Mouse (Mus musculus): ENCODE data around the gene Gm32717. TPM values are rescaled to one million over a fixed set of nuclear protein-coding genes. Genes with fewer than 3 reads are reported as not detected.
"Not testable (repeated sequence)": the region's sequence is repeated elsewhere in the genome, so short reads cannot be mapped to it uniquely, and the experiment has no call there.

Gm32717 gene
- polyA plus RNA-seq (2014; fragmentation: Nextera tagmentation; extraction: Ambion mirVana): 0.16 TPM in 1 of 2 replicates, not detected in the other

DNA sequence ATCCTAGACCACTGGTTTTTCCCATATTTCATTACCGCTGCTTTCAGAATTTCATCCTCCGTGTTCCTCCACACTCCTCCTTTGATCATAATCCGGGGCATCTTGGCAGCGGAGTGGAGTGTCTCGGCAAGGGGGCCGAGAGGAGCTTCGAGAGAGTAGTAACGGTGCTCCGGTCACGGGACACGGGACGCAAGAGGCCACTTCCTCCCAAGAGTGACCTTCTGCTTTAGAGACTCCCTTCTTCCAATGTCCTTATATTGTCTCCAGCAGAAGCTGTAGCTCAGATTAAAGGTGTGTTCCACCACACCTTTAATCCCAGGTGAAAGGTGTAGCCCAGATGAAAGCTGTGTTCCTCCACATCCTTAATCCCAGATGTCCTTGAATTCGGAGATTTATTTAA lies at the start of gene Gm32717:
Gene Gm32717, minus strand, starts transcription at position 101 of the 400 bp plus-strand sequence.
- not testable (repeated sequence) for ATAC-seq (ENCODE audit: insufficient read depth, low FRiP score, low TSS enrichment); DNase-seq (ENCODE audit: low spot score); H3K9me3 ChIP-seq (ENCODE audit: control insufficient read depth, low read length); H3K27me3 ChIP-seq (ENCODE audit: control insufficient read depth, insufficient read depth, low read length); H3K9ac ChIP-seq (ENCODE audit: low read length); H3K4me3 ChIP-seq (ENCODE audit: low read depth, low read length); H3K4me1 ChIP-seq (ENCODE audit: control insufficient read depth, insufficient read depth, low read length); H3K4me2 ChIP-seq (ENCODE audit: low read depth); H3K36me3 ChIP-seq (ENCODE audit: control insufficient read depth, insufficient read depth, low read length); H3K27ac ChIP-seq (ENCODE audit: low read depth, low read length)
- WGBS: no CpG with 5 or more reads among the region's 13 CpGs

DNA sequence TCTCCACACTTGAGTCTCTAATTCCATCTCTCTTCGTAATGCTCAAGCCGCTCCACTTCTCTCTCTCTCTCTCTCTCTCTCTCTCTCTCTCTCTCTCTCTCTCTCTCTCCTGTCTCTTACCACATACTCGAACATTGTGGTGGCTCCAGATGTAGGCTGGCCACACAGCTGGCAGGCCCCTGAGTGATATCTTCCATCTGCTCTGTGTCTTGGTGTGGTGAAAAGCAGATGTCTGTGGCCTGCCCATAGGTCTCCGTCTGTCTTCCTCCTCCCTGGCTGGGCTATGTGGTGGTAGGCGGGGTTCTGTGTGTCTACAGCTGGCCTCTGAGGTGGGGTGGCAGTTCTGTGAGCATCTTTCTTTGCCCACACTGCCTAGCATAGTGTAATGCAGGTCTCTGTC lies 42.4 kb upstream of the Gm32717 start:
- 92% methylated on average over 2 of the region's 5 CpGs for WGBS
- not testable (repeated sequence) for ATAC-seq (ENCODE audit: insufficient read depth, low FRiP score, low TSS enrichment); H3K4me2 ChIP-seq (ENCODE audit: low read depth)

DNA sequence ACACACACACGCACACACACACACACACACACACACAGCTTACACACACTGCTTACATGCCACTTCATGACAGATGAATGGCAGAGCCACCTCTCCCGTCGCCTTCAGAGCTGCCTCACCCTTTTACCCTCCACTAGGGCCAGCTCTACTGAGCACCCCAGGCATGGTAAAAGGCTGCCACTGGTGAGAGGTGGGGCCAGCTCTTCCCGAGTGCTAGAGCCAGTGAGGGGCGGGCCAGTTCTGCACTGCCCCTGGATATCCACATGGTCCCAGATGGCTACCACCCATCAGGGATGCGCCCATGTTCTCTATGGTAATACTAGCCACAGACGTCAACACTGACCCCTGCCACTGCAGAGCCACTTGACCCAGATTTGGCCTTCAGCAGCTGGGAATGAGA lies 42.0 kb upstream of the Gm32717 start:
- not testable (repeated sequence) for H3K36me3 ChIP-seq (ENCODE audit: control insufficient read depth, insufficient read depth, low read length); H3K27me3 ChIP-seq (ENCODE audit: control insufficient read depth, insufficient read depth, low read length); H3K27ac ChIP-seq (ENCODE audit: low read depth, low read length); H3K4me3 ChIP-seq (ENCODE audit: low read depth, low read length); H3K4me2 ChIP-seq (ENCODE audit: low read depth); DNase-seq (ENCODE audit: low spot score); H3K9ac ChIP-seq (ENCODE audit: low read length); H3K9me3 ChIP-seq (ENCODE audit: control insufficient read depth, low read length); H3K4me1 ChIP-seq (ENCODE audit: control insufficient read depth, insufficient read depth, low read length); ATAC-seq (ENCODE audit: insufficient read depth, low FRiP score, low TSS enrichment)
- WGBS: 78% methylated on average over 4 of the region's 7 CpGs

More for the DNA sequence above, 42.4 kb upstream of the Gm32717 start:
- DNase-seq (ENCODE audit: low spot score); H3K27me3 ChIP-seq (ENCODE audit: control insufficient read depth, insufficient read depth, low read length); H3K36me3 ChIP-seq (ENCODE audit: control insufficient read depth, insufficient read depth, low read length); H3K9ac ChIP-seq (ENCODE audit: low read length); H3K4me3 ChIP-seq (ENCODE audit: low read depth, low read length); H3K4me1 ChIP-seq (ENCODE audit: control insufficient read depth, insufficient read depth, low read length); H3K9me3 ChIP-seq (ENCODE audit: control insufficient read depth, low read length); H3K27ac ChIP-seq (ENCODE audit: low read depth, low read length): not testable (repeated sequence)

DNA sequence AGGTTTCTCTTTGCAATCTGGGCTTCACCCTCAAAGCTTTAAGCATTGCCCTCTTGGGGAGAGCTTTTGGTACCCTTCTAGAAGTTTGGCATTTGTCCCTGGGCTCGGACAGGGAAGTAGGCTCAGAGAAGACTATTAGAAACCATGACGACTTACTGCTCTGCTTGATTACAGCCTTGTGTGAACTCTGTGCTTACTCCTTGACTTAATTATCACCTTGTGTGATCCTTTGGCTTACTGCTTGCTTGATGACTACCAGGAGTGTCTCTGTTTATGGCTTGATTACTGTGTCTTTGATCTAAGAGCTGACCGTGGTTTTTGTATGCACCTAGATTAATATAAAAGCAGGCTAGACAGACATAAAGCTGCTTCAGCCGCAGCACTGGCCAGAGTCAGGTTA lies 37.5 kb upstream of the Gm32717 start:
- not testable (repeated sequence) for H3K4me3 ChIP-seq (ENCODE audit: low read depth, low read length); H3K9me3 ChIP-seq (ENCODE audit: control insufficient read depth, low read length); H3K9ac ChIP-seq (ENCODE audit: low read length); H3K27ac ChIP-seq (ENCODE audit: low read depth, low read length); ATAC-seq (ENCODE audit: insufficient read depth, low FRiP score, low TSS enrichment); DNase-seq (ENCODE audit: low spot score); H3K27me3 ChIP-seq (ENCODE audit: control insufficient read depth, insufficient read depth, low read length); H3K4me2 ChIP-seq (ENCODE audit: low read depth); H3K36me3 ChIP-seq (ENCODE audit: control insufficient read depth, insufficient read depth, low read length); H3K4me1 ChIP-seq (ENCODE audit: control insufficient read depth, insufficient read depth, low read length)
- no CpG with 5 or more reads among the region's 4 CpGs for WGBS

DNA sequence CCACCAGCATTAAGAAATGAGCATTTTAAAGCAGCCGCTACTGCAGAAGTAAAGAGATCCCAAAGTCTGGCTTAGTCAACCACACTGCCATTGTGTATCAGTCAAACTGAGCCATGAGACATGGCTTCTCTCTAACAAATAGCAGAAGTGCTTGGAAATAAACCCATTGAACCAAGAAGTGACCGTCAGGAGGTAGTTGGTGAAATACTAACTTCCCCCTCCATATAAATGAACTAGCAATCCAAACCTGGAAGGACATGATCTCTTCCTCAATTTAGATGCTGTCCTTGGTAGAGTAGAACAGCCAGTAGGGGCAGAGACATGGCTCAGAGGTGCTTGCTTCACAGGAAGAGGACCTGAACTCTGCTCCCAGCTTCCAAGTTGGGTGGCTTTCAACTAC lies 30.8 kb upstream of the Gm32717 start:
- H3K9ac ChIP-seq (ENCODE audit: low read length): not testable (repeated sequence)

DNA sequence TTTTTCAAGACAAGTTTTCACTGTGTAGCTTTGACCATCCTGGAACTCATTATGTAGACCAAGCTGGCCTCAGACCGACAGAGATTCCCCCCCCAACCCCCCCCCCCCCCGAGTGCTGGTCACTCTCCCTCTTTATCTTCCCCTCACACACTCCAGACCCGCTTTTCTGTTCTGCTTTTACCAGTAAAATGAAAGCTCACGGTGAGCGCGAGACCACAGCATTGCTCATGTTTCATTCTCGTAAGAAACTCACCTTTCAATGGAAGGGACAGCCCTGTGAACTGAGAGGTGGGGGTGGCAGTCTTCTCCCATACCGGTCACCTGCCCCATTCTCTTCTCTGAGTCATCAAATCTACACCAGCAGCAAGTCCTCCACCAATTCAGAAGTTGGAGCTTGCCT lies 28.2 kb upstream of the Gm32717 start:
- WGBS: 100% methylated on average over 1 of the region's 8 CpGs

More for the DNA sequence above, 30.8 kb upstream of the Gm32717 start:
- not testable (repeated sequence) for H3K36me3 ChIP-seq (ENCODE audit: control insufficient read depth, insufficient read depth, low read length); H3K27me3 ChIP-seq (ENCODE audit: control insufficient read depth, insufficient read depth, low read length); H3K9me3 ChIP-seq (ENCODE audit: control insufficient read depth, low read length); H3K4me1 ChIP-seq (ENCODE audit: control insufficient read depth, insufficient read depth, low read length); H3K4me3 ChIP-seq (ENCODE audit: low read depth, low read length); H3K27ac ChIP-seq (ENCODE audit: low read depth, low read length); ATAC-seq (ENCODE audit: insufficient read depth, low FRiP score, low TSS enrichment); DNase-seq (ENCODE audit: low spot score); H3K4me2 ChIP-seq (ENCODE audit: low read depth)
- no CpG with 5 or more reads among the region's 2 CpGs for WGBS

DNA sequence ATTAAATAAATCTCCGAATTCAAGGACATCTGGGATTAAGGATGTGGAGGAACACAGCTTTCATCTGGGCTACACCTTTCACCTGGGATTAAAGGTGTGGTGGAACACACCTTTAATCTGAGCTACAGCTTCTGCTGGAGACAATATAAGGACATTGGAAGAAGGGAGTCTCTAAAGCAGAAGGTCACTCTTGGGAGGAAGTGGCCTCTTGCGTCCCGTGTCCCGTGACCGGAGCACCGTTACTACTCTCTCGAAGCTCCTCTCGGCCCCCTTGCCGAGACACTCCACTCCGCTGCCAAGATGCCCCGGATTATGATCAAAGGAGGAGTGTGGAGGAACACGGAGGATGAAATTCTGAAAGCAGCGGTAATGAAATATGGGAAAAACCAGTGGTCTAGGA lies 17.8 kb upstream of the Gm32717 start, which contains the start of gene Gm32802:
Gene Gm32802, plus strand, starts transcription at position 301 of the 400 bp plus-strand sequence.
- ATAC-seq (ENCODE audit: insufficient read depth, low FRiP score, low TSS enrichment); H3K36me3 ChIP-seq (ENCODE audit: control insufficient read depth, insufficient read depth, low read length); H3K4me1 ChIP-seq (ENCODE audit: control insufficient read depth, insufficient read depth, low read length); H3K4me2 ChIP-seq (ENCODE audit: low read depth); H3K9ac ChIP-seq (ENCODE audit: low read length); DNase-seq (ENCODE audit: low spot score); H3K27ac ChIP-seq (ENCODE audit: low read depth, low read length); H3K4me3 ChIP-seq (ENCODE audit: low read depth, low read length); H3K9me3 ChIP-seq (ENCODE audit: control insufficient read depth, low read length); H3K27me3 ChIP-seq (ENCODE audit: control insufficient read depth, insufficient read depth, low read length): not testable (repeated sequence)
- WGBS: no CpG with 5 or more reads among the region's 13 CpGs

More for the DNA sequence above, 28.2 kb upstream of the Gm32717 start:
- H3K9ac ChIP-seq (ENCODE audit: low read length); DNase-seq (ENCODE audit: low spot score); H3K36me3 ChIP-seq (ENCODE audit: control insufficient read depth, insufficient read depth, low read length); H3K4me1 ChIP-seq (ENCODE audit: control insufficient read depth, insufficient read depth, low read length); H3K27me3 ChIP-seq (ENCODE audit: control insufficient read depth, insufficient read depth, low read length); H3K9me3 ChIP-seq (ENCODE audit: control insufficient read depth, low read length); H3K4me2 ChIP-seq (ENCODE audit: low read depth); H3K4me3 ChIP-seq (ENCODE audit: low read depth, low read length); ATAC-seq (ENCODE audit: insufficient read depth, low FRiP score, low TSS enrichment); H3K27ac ChIP-seq (ENCODE audit: low read depth, low read length): not testable (repeated sequence)

DNA sequence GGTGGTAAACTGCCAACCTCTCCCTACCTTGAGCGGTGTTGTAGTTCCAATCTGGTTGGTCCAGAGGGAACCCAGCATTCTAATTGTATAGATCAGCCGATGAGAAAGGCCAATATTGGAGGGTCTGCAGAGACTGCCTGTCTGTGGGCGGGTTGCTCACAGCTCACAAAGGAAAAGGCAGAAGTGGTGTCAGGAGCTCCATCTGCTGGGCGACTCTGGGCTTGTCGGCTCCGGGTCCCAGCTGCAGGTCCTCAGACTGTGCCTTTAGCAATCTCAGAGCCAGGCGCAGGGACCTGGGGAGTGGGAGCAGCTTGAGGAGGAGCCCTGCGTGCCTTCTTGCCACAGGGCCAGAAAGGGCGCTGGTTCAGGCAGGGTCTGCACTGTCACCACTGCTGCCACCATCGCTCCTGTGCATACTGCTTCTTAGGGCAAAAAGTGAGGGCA lies 10.3 kb upstream of the Gm32717 start:
- peak; percentile 89 for ATAC-seq (ENCODE audit: insufficient read depth, low FRiP score, low TSS enrichment)
- DNase-seq (ENCODE audit: low spot score): peak; percentile 85
- no peak overlapping the region for H3K9ac ChIP-seq (ENCODE audit: low read length)
- no peak overlapping the region for H3K4me3 ChIP-seq (ENCODE audit: low read depth, low read length)
- no peak overlapping the region for H3K4me2 ChIP-seq (ENCODE audit: low read depth)
- no peaks in the 10 kb centered on the region for H3K27me3 ChIP-seq (ENCODE audit: control insufficient read depth, insufficient read depth, low read length)
- 40% methylated on average over 10 of the region's 10 CpGs for WGBS
- no peaks in the 10 kb centered on the region for H3K9me3 ChIP-seq (ENCODE audit: control insufficient read depth, low read length)
- no peaks in the 10 kb centered on the region for H3K4me1 ChIP-seq (ENCODE audit: control insufficient read depth, insufficient read depth, low read length)
- no peak overlapping the region for H3K27ac ChIP-seq (ENCODE audit: low read depth, low read length)
- H3K36me3 ChIP-seq (ENCODE audit: control insufficient read depth, insufficient read depth, low read length): no peaks in the 10 kb centered on the region

DNA sequence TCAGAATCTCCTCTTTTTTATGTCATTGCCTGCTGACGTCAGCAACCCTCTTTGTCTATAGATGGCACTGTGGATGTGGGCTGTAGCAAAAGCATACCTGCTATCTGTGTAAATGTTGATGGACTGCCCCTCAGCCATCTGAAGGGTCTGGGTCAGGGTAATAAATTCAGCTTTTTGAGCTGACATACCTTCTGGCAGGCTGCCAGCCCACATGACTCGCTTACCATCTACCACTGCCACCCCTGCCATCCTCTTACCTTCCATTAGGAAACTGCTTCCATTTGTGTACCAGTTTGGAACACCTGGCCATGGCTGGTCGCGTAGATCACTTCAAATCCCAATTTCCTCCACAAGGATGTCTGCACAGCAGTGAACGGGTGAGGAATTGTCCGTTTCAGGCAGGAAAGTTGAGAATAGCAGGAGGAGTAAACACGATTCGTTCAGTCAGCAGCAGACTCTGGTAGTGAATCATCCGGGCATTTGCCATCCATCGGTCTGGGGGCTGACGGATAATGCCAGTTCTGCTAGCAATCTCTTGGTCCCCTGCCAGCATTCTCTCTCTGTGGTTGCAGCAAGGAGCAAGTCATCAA lies 8.5 kb upstream of the Gm32717 start:
- not testable (repeated sequence) for H3K4me2 ChIP-seq (ENCODE audit: low read depth); ATAC-seq (ENCODE audit: insufficient read depth, low FRiP score, low TSS enrichment); H3K4me3 ChIP-seq (ENCODE audit: low read depth, low read length); H3K27ac ChIP-seq (ENCODE audit: low read depth, low read length); H3K9ac ChIP-seq (ENCODE audit: low read length); H3K27me3 ChIP-seq (ENCODE audit: control insufficient read depth, insufficient read depth, low read length); H3K9me3 ChIP-seq (ENCODE audit: control insufficient read depth, low read length); DNase-seq (ENCODE audit: low spot score); H3K4me1 ChIP-seq (ENCODE audit: control insufficient read depth, insufficient read depth, low read length); H3K36me3 ChIP-seq (ENCODE audit: control insufficient read depth, insufficient read depth, low read length)
- WGBS: 83% methylated on average over 11 of the region's 11 CpGs

Data from neural tube, embryonic 11.5 days (tissue).